Mouse (Mus musculus) lung, postnatal 0 days (tissue): ENCODE measurements around the gene Pycr1. TPM values are rescaled to one million over a fixed set of nuclear protein-coding genes. Genes with fewer than 3 reads are reported as not detected.

ENCODE experiments used
- ATAC-seq: fragments of 200-750 bp; cut with Nextera tagmentation; 2 replicates; pipeline ENCODE4 v1.8.0; 2017; ENCODE audit warnings: moderate library complexity
- DNase-seq: peaks from one replicate; pipeline ENCODE4 v3.0.0-alpha.2; 2016; ENCODE audit warnings: low spot score
- H3K27ac ChIP-seq: fragments of 300-500 bp; sonication (generic); 2 replicates; pipeline ENCODE4 v1.5.1; 2014; ENCODE audit warnings: antibody characterized with exemption, mild to moderate bottlenecking, low read length, mixed read lengths
- H3K27me3 ChIP-seq: fragments of 300-500 bp; sonication (generic); replicated peaks from 2 replicates; pipeline ENCODE4 v1.6.1; 2014; ENCODE audit warnings: low read length, mixed read lengths; ENCODE audit not compliant: insufficient read depth
- H3K36me3 ChIP-seq: fragments of 300-500 bp; sonication (generic); 2 replicates; pipeline ENCODE4 v1.6.1; 2014; ENCODE audit warnings: low read length, mixed read lengths; ENCODE audit not compliant: insufficient read depth
- H3K4me1 ChIP-seq: fragments of 300-500 bp; sonication (generic); 2 replicates; pipeline ENCODE4 v1.6.1; 2014; ENCODE audit warnings: antibody characterized with exemption, low read depth, low read length, mixed read lengths; ENCODE audit not compliant: insufficient read depth
- H3K4me2 ChIP-seq: fragments of 300-500 bp; sonication (generic); replicated peaks from 2 replicates; pipeline ENCODE4 v1.6.1; 2014; ENCODE audit warnings: low read depth, mild to moderate bottlenecking, low read length, moderate library complexity, mixed read lengths
- H3K4me3 ChIP-seq: fragments of 300-500 bp; sonication (generic); 2 replicates; pipeline ENCODE4 v1.5.1; 2014; ENCODE audit warnings: low read depth, low read length
- H3K9ac ChIP-seq: fragments of 300-500 bp; sonication (generic); replicated peaks from 2 replicates; pipeline ENCODE4 v1.6.1; 2014; ENCODE audit warnings: low read depth, mild to moderate bottlenecking
- H3K9me3 ChIP-seq: fragments of 300-500 bp; sonication (generic); 2 replicates; pipeline ENCODE4 v1.6.1; 2016; ENCODE audit warnings: low read length, mixed read lengths
- CTCF ChIP-seq: IDR thresholded peaks from 2 replicates; pipeline ENCODE4 v1.5.1; 2016; ENCODE audit warnings: antibody characterized with exemption, mild to moderate bottlenecking
- EP300 ChIP-seq: IDR thresholded peaks from 2 replicates; pipeline ENCODE4 v1.6.1; 2016; ENCODE audit warnings: antibody characterized with exemption, mild to moderate bottlenecking, control low read depth
- WGBS: fragments of 180-500 bp; shearing (Covaris S2); extraction: QIAGEN DNeasy Blood & Tissue Kit; methylation state at CpG from one replicate; pipeline ENCODE4 v1.1.7; 2014; 5-methylcytosine and 5-hydroxymethylcytosine counted together
- microRNA-seq: library from miRNA; unstranded; fragments of <30 nt; microRNA quantifications from one replicate; pipeline ENCODE4, GENCODE M21; 2016
- polyA plus RNA-seq: library from polyadenylated mRNA; unstranded; fragments of >200 nt; fragmentation: Nextera tagmentation; extraction: Ambion mirVana; gene quantifications from 2 replicates; pipeline ENCODE4 v1.2.1, GENCODE M21; 2015

Gene Pycr1
- polyA plus RNA-seq, 1 experiment from 2014 or later = 7.1 TPM

GRCm38 (mm10) chr11:120588531-120588930, 55.0 kb downstream of the Pycr1 start:
- Histone ChIP-seq H3K4me2 (no peak overlapping the region), H3K4me1 (no peaks in the 10 kb centered on the region), H3K27ac (no peak overlapping the region), H3K36me3 (peaks cover 25% of the 10 kb centered on the region), H3K9me3 (no peaks in the 10 kb centered on the region), H3K27me3 (no peaks in the 10 kb centered on the region), H3K4me3 (no peak overlapping the region), H3K9ac (no peak overlapping the region)
- 87% methylated on average over 6 of the region's 6 CpGs for WGBS
- DNase-seq (no peak), ATAC-seq (no peak)
- TF ChIP-seq CTCF (no peak), EP300 (no peak)

Small RNAs within 50 kb of the gene (microRNA-seq; reads per million reads assigned to microRNA genes)
- gene Mir6936 = 0.98 reads per million

Other genes with a start within 250 kb of the Pycr1 start
- gene Nploc4, start 206.1 kb downstream of the Pycr1 start, polyA plus RNA-seq = 15.3 and 16.5 TPM in 2 replicates
- gene Tspan10, start 201.1 kb downstream of the Pycr1 start, polyA plus RNA-seq = not detected in 2 replicates
- gene Pde6g, start 190.3 kb downstream of the Pycr1 start, polyA plus RNA-seq = not detected in 2 replicates
- 14.9 and 18.9 TPM in 2 replicates for gene Oxld1, start 185.7 kb downstream of the Pycr1 start, polyA plus RNA-seq
- 16.5 and 21.1 TPM in 2 replicates for gene Ccdc137, start 185.7 kb downstream of the Pycr1 start, polyA plus RNA-seq
- 29.8 and 33.4 TPM in 2 replicates for gene Arl16, start 176.2 kb downstream of the Pycr1 start, polyA plus RNA-seq
- 60.6 and 67.7 TPM in 2 replicates for gene Mrpl12, start 159.2 kb downstream of the Pycr1 start, polyA plus RNA-seq
- gene Slc25a10, start 151.9 kb downstream of the Pycr1 start, polyA plus RNA-seq = 75.4 and 83.4 TPM in 2 replicates
- gene Gcgr, start 113.1 kb downstream of the Pycr1 start, polyA plus RNA-seq = 0.61 and 0.76 TPM in 2 replicates
- gene Mcrip1, start 94.0 kb downstream of the Pycr1 start, polyA plus RNA-seq = 209 and 215 TPM in 2 replicates
- not detected in 2 replicates for gene Ppp1r27, start 92.6 kb downstream of the Pycr1 start, polyA plus RNA-seq
- gene P4hb, start 70.5 kb downstream of the Pycr1 start, polyA plus RNA-seq = 551 and 555 TPM in 2 replicates
- gene Arhgdia, start 62.1 kb downstream of the Pycr1 start, polyA plus RNA-seq = 512 TPM in 2 replicates
- 149 and 150 TPM in 2 replicates for gene Alyref, start 45.4 kb downstream of the Pycr1 start, polyA plus RNA-seq
- 138 and 151 TPM in 2 replicates for gene Anapc11, start 45.3 kb downstream of the Pycr1 start, polyA plus RNA-seq
- 2.5 and 2.9 TPM in 2 replicates for gene Npb, start 35.3 kb downstream of the Pycr1 start, polyA plus RNA-seq
- 93.9 and 102 TPM in 2 replicates for gene Pcyt2, start 25.8 kb downstream of the Pycr1 start, polyA plus RNA-seq
- 45.3 and 46.0 TPM in 2 replicates for gene Sirt7, start 18.5 kb downstream of the Pycr1 start, polyA plus RNA-seq
- 25.9 and 28.3 TPM in 2 replicates for gene Mafg, start 10.2 kb downstream of the Pycr1 start, polyA plus RNA-seq
- gene Myadml2, start 4.4 kb upstream of the Pycr1 start, polyA plus RNA-seq = 0.46 TPM in 1 of 2 replicates, not detected in the other
- gene Notum, start 17.4 kb upstream of the Pycr1 start, polyA plus RNA-seq = 8.5 and 10.2 TPM in 2 replicates
- 114 and 129 TPM in 2 replicates for gene Aspscr1, start 29.2 kb upstream of the Pycr1 start, polyA plus RNA-seq
- gene Cenpx, start 70.0 kb upstream of the Pycr1 start, polyA plus RNA-seq = 102 and 112 TPM in 2 replicates
- 37.3 and 41.4 TPM in 2 replicates for gene Lrrc45, start 70.2 kb upstream of the Pycr1 start, polyA plus RNA-seq
- 56.0 and 61.9 TPM in 2 replicates for gene Rac3, start 77.7 kb upstream of the Pycr1 start, polyA plus RNA-seq
- 344 and 430 TPM in 2 replicates for gene Dcxr, start 83.5 kb upstream of the Pycr1 start, polyA plus RNA-seq
- gene Cbr2, start 88.3 kb upstream of the Pycr1 start, polyA plus RNA-seq = 4,475 and 4,528 TPM in 2 replicates
- 2.0 and 3.7 TPM in 2 replicates for gene Hmga1b, start 119.0 kb upstream of the Pycr1 start, polyA plus RNA-seq
- 22.5 and 26.4 TPM in 2 replicates for gene Rfng, start 140.4 kb upstream of the Pycr1 start, polyA plus RNA-seq
- gene Gps1, start 140.5 kb upstream of the Pycr1 start, polyA plus RNA-seq = 121 and 131 TPM in 2 replicates
- 40.5 and 43.1 TPM in 2 replicates for gene Dus1l, start 152.6 kb upstream of the Pycr1 start, polyA plus RNA-seq
- gene Fasn, start 180.8 kb upstream of the Pycr1 start, polyA plus RNA-seq = 54.7 and 63.8 TPM in 2 replicates